Mouse (Mus musculus) brown adipose tissue, adult 24 weeks (tissue): Measurements from ENCODE around the gene Ccdc60. TPM values are rescaled to one million over a fixed set of nuclear protein-coding genes. Genes with fewer than 3 reads are reported as not detected.

Experiments used
- H3K27ac ChIP-seq: fragments of 200-500 bp; replicated peaks from 2 replicates; pipeline ENCODE4 v1.5.1; 2012; ENCODE audit warnings: low read depth, mild to moderate bottlenecking, low read length
- H3K4me1 ChIP-seq: fragments of 200-500 bp; 2 replicates; pipeline ENCODE4 v1.6.1; 2012; ENCODE audit warnings: low read length, mixed read lengths; ENCODE audit not compliant: control insufficient read depth, insufficient read depth, insufficient read length
- H3K4me3 ChIP-seq: fragments of 200-500 bp; 2 replicates; pipeline ENCODE4 v1.5.1; 2012; ENCODE audit warnings: low read depth, mild to moderate bottlenecking, low read length, moderate library complexity; ENCODE audit not compliant: insufficient read depth
- polyA plus RNA-seq: library from polyadenylated mRNA; stranded (reverse); fragments of >200 nt; gene quantifications from 2 replicates; pipeline ENCODE4 v1.2.4, GENCODE M21; 2012; ENCODE audit not compliant: missing spikeins, insufficient read depth, insufficient read length

Ccdc60 gene
- polyA plus RNA-seq, 1 experiment, result not detected

DNA sequence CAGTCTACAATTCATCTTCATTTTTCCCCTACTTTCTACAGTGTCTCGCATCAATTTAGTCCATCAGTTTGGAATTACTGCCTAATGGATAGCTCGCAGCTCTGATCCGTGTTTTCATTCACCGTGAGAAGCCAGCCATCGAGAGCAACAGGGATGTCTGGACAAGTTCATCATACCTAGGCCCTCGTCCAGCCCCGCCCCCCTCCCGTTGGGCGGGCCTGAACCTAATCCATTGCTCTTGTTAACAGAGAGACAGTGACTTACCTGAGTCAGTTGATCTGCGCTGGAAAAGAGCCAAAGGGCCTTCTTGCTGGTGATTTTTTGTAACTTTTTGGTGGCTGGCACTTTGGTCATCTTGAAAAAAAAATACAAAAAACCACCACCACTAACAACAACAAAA is 602 bp downstream of the Ccdc60 start:
- no peaks in the 10 kb centered on the region for H3K4me1 ChIP-seq
- H3K4me3 ChIP-seq, result no peak overlapping the region
- H3K27ac ChIP-seq, result no peak overlapping the region

DNA sequence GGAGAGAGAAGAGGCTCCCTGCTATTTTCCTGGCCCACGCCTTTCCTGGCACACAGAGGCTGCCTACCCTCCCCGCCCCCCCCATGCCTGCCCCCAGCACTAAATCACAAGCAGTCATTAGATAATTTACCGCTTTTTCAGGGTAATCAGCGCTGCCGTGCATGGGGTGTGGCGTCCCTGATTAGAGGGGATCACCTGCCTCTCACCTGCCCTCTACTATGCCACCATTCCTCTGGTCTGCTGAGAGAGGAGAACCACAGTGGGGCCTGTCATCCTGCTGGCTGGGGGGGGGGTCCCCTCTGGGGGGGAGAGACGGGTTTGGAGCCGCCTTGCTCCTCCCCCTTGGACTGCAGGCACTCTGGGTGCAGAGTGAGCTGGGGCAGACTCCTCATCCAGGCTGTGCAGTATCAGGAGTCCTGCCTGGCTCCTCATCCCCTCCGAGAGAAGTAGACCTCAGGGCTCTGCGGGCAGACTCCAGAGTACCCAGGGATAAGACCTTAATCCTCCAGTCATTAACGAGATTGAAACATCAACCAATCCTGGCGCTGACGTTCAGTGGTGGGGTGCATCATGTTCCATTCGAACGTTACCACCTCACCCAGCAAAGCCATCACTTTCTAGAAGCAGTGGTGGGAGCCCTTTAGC is 3.1 kb downstream of the Ccdc60 start:
- no peaks in the 10 kb centered on the region for H3K4me1 ChIP-seq
- H3K4me3 ChIP-seq, result no peak overlapping the region
- no peak overlapping the region for H3K27ac ChIP-seq

DNA sequence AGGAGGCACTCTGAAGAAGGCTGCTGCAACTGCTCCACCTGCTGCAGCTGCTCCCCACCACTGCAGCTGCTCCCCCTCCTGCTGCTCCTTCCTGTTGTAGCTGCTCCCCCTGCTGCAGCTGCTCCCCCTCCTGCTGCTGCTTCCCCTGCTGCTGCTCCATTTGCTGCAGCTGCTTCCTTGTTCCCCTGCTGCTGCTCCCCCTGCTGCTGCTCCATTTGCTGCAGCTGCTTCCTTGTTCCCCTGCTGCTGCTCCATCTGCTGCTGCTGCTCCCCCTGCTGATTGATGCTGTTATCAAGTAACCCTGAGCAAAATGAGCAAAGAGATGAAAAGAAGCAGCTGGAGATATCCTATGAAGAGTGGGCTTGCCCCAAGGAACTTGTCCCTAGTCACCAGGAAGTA is 8.3 kb downstream of the Ccdc60 start:
- Histone ChIP-seq H3K27ac (no peak overlapping the region), H3K4me3 (no peak overlapping the region), H3K4me1 (no peaks in the 10 kb centered on the region)

GRCm38 (mm10) chr5:116278436-116278918 is 10.3 kb downstream of the Ccdc60 start:
- Histone ChIP-seq H3K27ac (no peak overlapping the region), H3K4me1 (no peaks in the 10 kb centered on the region), H3K4me3 (no peak overlapping the region)

GRCm38 (mm10) chr5:116277951-116278350 is 10.8 kb downstream of the Ccdc60 start:
- no peak overlapping the region for H3K4me3 ChIP-seq
- no peaks in the 10 kb centered on the region for H3K4me1 ChIP-seq
- H3K27ac ChIP-seq, result no peak overlapping the region

DNA sequence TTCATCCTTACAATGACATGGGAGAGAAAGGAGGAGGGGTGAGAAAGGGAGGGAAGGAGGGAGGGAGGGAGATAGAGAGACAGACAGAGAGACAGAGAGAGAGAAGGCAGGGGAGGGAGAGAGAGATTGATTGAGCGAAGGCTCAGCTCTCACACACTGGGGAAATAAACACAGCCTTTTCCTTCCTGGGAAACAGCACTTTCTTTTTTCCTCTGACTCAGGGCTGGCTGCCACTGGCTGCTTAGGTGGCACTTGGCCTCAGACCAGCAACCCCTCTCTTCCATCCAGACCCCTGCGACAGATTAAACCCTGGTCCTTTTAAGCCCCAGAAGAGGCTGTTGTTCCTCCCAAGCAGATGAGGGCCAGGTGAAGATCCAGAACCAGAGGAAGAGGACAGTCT is 14.0 kb downstream of the Ccdc60 start:
- no peak overlapping the region for H3K27ac ChIP-seq
- no peak overlapping the region for H3K4me3 ChIP-seq

DNA sequence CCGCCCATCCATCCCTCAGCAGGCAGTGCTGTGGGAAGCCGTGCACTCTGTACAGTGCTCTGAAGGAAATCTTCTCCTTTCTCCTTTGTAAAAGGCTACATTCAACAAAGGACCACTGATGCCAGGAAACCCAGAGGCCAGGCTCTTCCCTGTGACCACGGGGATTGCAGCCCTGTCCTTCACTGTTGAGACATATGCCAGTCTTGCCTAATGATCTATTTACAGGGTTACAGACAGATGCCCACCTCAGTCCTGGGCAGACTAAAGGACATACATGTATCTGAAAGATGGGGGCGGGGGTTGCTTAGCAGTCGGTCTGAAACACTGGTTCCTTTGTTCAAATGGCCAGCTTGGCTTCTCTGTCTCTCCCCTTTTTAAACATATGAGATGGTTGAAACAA is 14.4 kb downstream of the Ccdc60 start:
- Histone ChIP-seq H3K4me1 (no peaks in the 10 kb centered on the region), H3K4me3 (no peak overlapping the region), H3K27ac (no peak overlapping the region)

More for the DNA sequence above, 14.0 kb downstream of the Ccdc60 start:
- H3K4me1 ChIP-seq, result no peaks in the 10 kb centered on the region

GRCm38 (mm10) chr5:116271511-116272227 is 17.1 kb downstream of the Ccdc60 start:
- H3K27ac ChIP-seq, result no peak overlapping the region
- peak overlapping the region; percentile 10 for H3K4me3 ChIP-seq
- H3K4me1 ChIP-seq, result no peaks in the 10 kb centered on the region

DNA sequence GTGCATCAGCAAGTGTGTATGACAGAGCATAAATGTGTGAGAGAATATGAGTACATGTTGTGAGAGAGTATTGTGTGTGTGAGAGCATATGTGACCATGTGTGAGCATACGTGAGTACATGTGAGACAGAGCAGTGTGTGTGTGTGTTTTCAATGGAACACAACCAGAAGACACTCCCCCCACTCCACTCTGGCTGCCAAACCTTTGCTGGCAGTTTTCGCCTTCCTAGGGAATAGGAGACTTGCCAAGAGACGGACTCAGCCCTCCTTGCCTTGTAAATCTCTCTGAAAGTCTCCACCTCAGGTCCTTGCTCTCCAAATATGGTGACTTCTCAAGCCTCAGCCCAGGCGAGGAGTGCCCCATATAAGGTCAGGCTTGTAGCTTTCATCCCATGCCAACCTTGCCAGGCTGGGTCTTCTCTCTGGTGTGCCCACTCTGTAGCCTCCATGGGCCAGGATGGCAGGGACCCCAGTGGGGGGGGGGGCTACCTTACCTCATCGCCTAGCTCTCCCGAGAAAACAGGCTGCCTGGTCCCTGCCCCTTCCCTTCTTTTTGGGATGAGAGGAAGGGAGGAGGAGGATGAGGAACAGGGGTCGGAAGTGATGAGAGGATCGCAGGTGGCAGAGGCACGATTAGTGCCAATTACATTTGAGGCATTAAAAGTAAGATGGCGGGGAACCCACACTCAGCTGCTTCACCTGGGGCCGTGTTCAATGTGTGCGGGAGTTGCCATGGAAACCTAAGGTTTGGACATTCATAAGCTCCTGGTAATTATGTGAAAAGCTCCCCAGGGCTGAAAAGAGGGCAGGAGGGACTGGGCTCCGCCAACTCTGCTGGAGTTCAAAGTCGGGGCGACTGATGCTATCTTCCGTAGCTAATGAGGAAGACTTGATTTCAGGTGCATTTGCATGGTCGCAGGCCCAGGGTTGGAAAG is 19.3 kb downstream of the Ccdc60 start:
- H3K4me1 ChIP-seq, result no peaks in the 10 kb centered on the region
- no peak overlapping the region for H3K4me3 ChIP-seq
- H3K27ac ChIP-seq, result no peak overlapping the region

DNA sequence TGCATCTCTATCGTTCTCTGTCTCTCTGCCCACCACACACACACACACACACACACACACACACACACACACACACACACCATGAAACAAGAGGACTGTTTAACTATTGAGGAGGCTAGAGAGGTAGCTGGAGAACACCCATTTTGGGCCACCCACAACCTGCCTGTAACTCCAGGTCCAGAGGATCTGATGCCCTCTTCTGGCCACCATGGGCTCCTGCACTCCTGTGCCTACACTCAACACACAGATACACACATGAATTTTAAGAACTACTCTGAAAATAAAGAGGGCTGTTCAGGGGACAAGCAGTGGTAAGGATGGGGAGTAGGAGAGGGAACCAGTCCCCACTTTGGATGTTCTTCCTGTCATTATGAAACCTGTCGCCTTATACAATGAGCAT is 26.1 kb downstream of the Ccdc60 start:
- Histone ChIP-seq H3K27ac (no peak overlapping the region), H3K4me1 (no peaks in the 10 kb centered on the region), H3K4me3 (no peak overlapping the region)

DNA sequence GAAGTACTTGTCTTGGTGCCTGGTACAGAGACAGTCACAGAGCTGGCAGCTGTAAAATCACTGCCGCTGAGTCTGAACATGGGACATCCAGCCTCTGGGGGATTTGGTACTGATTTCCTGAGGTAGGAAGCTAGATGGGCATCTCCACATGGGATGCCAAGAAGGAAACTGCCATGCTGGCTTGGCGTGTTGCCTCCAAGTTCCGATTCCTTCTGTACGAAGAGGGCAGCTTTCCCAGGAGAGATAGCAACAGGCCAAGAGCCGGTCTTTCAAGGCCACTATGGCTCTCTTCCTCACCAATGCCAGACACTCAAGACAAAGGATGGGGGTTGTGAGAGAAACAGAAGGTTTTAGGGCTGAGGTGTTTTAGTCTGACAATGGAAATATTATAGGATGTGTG is 26.8 kb downstream of the Ccdc60 start:
- Histone ChIP-seq H3K4me1 (no peaks in the 10 kb centered on the region), H3K4me3 (no peak overlapping the region), H3K27ac (no peak overlapping the region)

- no peak overlapping the region for H3K4me3 ChIP-seq
- H3K27ac ChIP-seq, result no peak overlapping the region
- H3K4me1 ChIP-seq, result no peaks in the 10 kb centered on the region
These were observed 28.4 kb downstream of the Ccdc60 start for GRCm38 (mm10) chr5:116260356-116260755.

- no peak overlapping the region for H3K27ac ChIP-seq
- H3K4me1 ChIP-seq, result no peaks in the 10 kb centered on the region
- H3K4me3 ChIP-seq, result no peak overlapping the region
These were observed 30.4 kb downstream of the Ccdc60 start for GRCm38 (mm10) chr5:116258321-116258860.

- no peaks in the 10 kb centered on the region for H3K4me1 ChIP-seq
- no peak overlapping the region for H3K4me3 ChIP-seq
- H3K27ac ChIP-seq, result no peak overlapping the region
These were observed 34.9 kb downstream of the Ccdc60 start for GRCm38 (mm10) chr5:116253914-116254313.

GRCm38 (mm10) chr5:116252186-116252585 is 36.6 kb downstream of the Ccdc60 start:
- no peak overlapping the region for H3K4me3 ChIP-seq
- no peak overlapping the region for H3K27ac ChIP-seq

More at GRCm38 (mm10) chr5:116252186-116252585, 36.6 kb downstream of the Ccdc60 start:
- H3K4me1 ChIP-seq, result no peaks in the 10 kb centered on the region
